Mouse (Mus musculus): Measurements from ENCODE around the gene Tcerg1l.

- TF ChIP-seq POLR2A (IDR thresholded peaks at IDR 0.05; ENCODE audit: low read depth, low read length) = no peak
- no peak for TF ChIP-seq CTCF (IDR thresholded peaks at IDR 0.05; ENCODE audit: extremely low read depth, insufficient read depth, insufficient read length, insufficient replicate concordance)
Measured at GRCm38 (mm10) chr7:138401641-138402040, 4.1 kb upstream of the Tcerg1l start.
